Mouse (Mus musculus) kidney, postnatal 36 days (tissue): ENCODE data around the gene Kmo.
A peak's percentile ranks its signal among the peaks of the same experiment; 100 is the strongest.

Source experiments
- DNase-seq, 2 experiments: peaks; one replicate each; pipeline ENCODE4 v3.0.0; 2021 to 2022; ENCODE audit warnings: mixed read lengths in 2 of 2

Kmo gene

DNA sequence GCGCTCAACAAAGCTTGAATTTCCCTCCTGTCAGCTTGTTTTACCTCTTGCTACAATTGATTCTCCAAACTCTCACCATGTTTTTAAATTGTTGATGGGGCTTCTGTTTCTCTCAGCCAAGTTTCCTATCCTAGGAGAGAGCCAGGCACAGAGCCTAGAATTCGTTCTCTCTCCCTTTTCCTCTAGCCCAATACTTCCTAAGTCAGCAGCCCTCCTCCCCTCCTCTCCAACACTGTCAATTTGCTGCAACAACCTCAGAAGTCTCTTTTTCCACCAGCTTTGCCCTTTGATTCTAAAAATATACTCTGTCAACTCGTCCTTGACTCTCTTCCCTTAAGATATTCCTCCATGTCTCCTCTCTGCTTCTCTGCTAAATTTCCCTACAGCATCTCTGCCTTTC lies 79.2 kb downstream of the Kmo start:
- DNase-seq, result no peak

DNA sequence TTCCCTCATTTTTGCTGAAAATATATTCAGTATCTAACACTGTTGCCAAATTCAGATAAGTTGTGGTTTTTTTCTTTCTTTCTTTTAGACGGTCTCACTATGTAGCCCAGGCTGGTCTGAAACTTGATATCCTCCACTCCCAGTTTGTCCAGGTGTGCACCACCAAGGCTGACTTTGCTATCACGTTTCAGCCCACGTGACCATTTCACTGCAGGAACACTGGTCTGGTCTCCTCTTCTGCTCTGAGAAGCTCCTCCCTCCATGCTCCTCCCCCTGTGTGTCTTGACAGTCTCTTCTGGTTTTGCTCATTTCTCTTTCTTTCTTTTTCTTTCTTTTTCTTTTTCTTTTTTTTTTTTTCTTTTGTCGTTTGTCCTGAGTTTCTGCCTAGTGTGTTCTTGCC lies 79.6 kb downstream of the Kmo start:
- DNase-seq, result peak; percentile 13 to 14

DNA sequence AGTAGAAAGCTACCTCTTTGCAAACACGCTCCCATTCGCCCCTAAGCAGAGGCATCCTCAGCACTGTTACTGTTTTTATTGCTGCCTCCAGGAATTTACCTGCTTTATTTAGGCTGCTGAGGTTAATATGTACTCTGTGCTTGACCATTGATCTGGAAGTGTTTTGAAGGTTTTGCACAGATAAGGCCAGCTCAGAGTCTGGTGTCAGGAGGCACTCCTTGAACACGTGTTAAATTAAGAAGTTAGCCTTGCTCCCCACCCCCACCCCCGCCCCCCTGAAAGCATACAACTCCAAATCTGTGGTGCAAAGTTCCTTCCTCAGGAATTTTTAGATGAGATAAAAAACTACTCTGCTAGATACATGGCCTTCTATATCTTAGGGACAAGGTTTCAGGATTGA lies 81.0 kb downstream of the Kmo start:
- no peak for DNase-seq

DNA sequence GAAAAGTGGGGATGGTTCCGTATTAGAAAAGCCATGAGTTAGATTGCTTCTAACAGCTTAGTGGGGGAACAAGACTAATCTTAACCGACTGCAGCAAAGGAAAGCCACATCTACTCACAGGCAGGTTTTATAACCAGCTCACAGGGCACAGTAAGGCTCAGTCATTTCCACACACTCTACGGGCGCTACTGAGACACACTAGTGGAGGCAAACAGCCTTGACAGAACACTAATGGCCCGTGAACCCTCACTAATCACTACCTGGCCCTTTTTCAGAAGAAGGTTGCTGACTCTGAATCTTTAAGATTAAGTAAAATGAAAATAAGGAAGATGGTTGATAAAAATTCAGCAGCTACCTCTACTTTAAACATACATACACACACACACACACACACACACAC lies 87.4 kb downstream of the Kmo start:
- no peak for DNase-seq

DNA sequence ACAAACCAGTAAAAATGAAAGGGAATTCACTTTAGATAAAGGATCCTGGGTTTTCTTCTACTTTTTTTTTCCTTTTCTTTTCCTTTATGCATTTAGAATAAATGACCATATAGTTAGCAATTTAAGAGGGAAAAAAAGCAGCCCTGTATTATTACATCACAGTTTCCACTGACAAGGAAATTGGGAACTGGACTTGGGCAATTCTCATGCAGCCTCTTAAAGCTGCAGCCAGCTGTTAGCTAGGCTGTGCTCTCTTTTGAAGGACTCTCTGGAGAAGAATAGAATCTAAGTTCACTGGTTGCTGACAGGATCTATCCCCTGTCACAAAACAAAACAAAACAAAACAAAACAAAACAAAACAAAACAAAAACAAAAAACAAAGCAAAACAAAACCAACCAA lies 87.8 kb downstream of the Kmo start:
- no peak for DNase-seq
